Mouse (Mus musculus) c-Kit-positive CD71-positive TER-119-positive erythroid progenitor cells, embryonic 14.5 days (primary cell): ENCODE data around the gene Runx3.

Source experiments
- DNase-seq: peaks from one replicate; pipeline ENCODE4 v3.0.0-alpha.2; 2013; ENCODE audit warnings: low spot score

Gene Runx3

DNA sequence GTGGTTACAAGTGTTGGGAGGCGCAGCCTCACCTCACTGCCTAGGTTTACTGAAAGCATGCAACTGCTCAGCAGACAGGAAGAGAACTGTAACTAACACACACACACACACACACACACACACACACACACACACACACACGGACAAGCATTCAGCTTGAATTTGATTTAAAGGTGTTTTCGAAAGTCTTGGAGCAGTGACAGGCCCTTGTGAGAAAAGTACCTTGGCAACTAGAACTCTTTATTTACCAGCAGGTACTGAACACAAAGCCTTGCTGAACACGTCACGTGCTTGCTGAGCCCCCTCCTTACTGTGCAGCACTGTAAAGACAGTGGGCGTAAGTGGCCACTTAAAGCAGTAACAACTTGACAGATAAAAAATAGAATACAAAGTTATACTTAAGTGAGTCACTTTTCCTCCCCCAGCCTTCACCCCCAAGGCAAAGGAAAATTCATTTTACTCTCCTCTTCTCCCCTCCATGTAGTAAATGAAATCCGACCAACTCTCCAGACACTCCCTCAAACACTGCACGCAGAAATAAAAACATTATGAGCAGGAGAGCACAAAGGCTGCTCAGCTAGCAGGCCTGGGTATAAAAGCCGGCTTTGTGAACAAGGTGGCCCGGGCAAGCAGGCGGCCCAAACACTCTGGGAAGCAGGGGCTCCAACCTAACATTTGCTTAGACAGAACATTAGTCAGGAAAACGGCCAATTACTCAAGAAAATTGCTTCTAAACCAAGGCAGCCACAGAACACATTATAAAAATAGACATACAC lies 101.4 kb downstream of the Runx3 start:
- DNase-seq, result no peak

DNA sequence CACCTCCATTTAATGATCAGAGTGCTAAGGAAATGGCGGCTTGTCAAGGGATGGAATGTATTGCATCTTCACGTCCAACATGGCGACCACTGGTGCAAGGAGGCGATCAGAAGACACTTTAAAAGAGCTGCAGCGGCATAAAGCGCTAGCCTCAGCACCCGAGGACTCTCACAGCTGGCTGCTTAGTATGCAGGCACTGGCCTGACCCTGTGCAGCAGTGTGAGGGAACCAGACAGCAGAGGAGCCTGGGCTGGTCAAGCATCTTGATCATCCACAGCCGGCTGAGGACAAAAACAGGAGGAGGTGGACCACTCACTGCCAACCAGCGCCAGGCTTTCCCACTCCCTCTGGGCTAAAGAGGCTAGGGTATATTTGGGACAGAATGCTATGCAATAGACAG lies 103.4 kb downstream of the Runx3 start:
- DNase-seq, result no peak

DNA sequence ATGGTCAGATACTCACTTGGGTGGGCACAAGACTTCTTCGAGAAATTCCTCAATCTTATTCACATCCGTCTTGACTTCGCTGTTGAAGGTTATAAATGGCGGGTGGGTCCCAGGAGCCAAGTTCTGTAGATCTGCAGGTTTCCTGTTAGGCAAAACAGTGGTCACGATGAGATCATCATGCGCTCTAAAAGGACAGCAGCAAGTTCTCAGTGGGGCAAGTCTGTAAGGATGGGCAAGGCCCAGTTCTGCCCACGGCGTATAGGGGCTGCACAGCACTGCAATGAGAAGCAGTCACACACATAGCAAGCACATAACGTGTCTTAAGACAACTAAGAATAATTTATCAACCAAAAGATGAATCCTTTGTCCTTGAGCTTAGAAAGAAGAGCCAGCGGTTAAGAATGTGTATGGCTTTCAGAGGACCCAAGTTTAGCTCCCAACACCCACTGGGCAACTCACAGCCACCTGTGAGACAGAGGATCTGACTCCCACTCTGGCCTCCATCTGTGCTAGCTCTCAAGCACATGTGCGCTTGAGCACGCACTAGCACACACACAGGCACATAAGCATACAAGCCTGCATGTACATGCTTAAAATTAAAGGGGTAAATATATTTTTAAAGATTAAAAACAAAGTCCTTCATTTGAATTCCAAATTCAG lies 105.7 kb downstream of the Runx3 start:
- DNase-seq, result no peak
